Mouse (Mus musculus) frontal cortex, adult (tissue): ENCODE measurements around the gene Rbm34.
"Not testable (repeated sequence)": the region's sequence is repeated elsewhere in the genome, so short reads cannot be mapped to it uniquely, and the experiment has no call there.

Source experiments
- ATAC-seq: cut with Nextera tagmentation; 2 replicates; pipeline ENCODE4 v1.9.2; 2017; ENCODE audit warnings: mild to moderate bottlenecking, moderate library complexity, mixed read lengths; ENCODE audit not compliant: low TSS enrichment

Rbm34 gene

GRCm38 (mm10) chr8:126919255-126919654 is 51.6 kb downstream of the Rbm34 start:
- no peak for ATAC-seq

GRCm38 (mm10) chr8:126918356-126918755 is 52.5 kb downstream of the Rbm34 start:
- no peak for ATAC-seq

GRCm38 (mm10) chr8:126917179-126917905 is 53.5 kb downstream of the Rbm34 start:
- no peak for ATAC-seq

GRCm38 (mm10) chr8:126916611-126917010 is 54.3 kb downstream of the Rbm34 start:
- ATAC-seq = no peak

GRCm38 (mm10) chr8:126914609-126915375 is 56.1 kb downstream of the Rbm34 start:
- ATAC-seq = no peak

GRCm38 (mm10) chr8:126914107-126914490 is 56.8 kb downstream of the Rbm34 start:
- ATAC-seq = not testable (repeated sequence)

- ATAC-seq = no peak
Measured at GRCm38 (mm10) chr8:126913241-126914106, 57.4 kb downstream of the Rbm34 start.

GRCm38 (mm10) chr8:126909371-126909802 is 61.5 kb downstream of the Rbm34 start:
- no peak for ATAC-seq

- peak; percentile 69; the same call in 1 of the 2 replicates for ATAC-seq
Measured at GRCm38 (mm10) chr8:126908805-126909204, 62.1 kb downstream of the Rbm34 start.

- ATAC-seq = no peak
Measured at GRCm38 (mm10) chr8:126907968-126908367, 62.9 kb downstream of the Rbm34 start.

- peak; percentile 47 for ATAC-seq
Measured at GRCm38 (mm10) chr8:126907374-126907773, 63.5 kb downstream of the Rbm34 start.

GRCm38 (mm10) chr8:126905387-126905786 is 65.5 kb downstream of the Rbm34 start:
- no peak for ATAC-seq

- no peak for ATAC-seq
Measured at GRCm38 (mm10) chr8:126903927-126904326, 66.9 kb downstream of the Rbm34 start.

- no peak for ATAC-seq
Measured at GRCm38 (mm10) chr8:126903224-126903895, 67.5 kb downstream of the Rbm34 start.

GRCm38 (mm10) chr8:126901612-126902011 is 69.3 kb downstream of the Rbm34 start:
- no peak for ATAC-seq

GRCm38 (mm10) chr8:126901049-126901448 is 69.8 kb downstream of the Rbm34 start:
- ATAC-seq = no peak
